Comparison of ENCODE assay signal across 45 mouse cellular contexts in the genomic region with DNA sequence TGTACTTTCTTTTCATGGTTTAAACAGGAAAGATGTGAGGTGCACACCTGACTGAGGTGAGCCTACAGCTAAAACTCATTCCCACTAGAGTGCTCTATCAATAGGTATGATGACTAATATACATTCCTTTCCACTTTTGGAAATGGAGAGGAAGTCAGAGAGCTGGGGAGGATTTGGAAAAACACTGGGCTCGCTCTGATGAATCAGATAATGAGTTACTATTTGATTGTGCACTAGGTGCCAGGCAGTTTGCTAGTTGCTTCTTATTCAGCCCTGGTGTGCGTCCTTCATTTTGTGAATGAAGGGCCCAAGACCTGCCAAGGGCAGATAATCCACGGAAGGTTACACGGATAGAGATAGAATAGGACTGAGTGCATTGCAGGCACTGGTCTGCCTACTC. TPM values are rescaled to one million over a fixed set of nuclear protein-coding genes. Genes with fewer than 3 reads are reported as not detected.
"Had no signal": no experiment of that assay in that cellular context is flagged by ENCODE, and none has a peak within 500 bp of the region (broad histone marks: within the 10 kb centered on the region; RNA-seq: fewer than 3 reads in every experiment).

No protein-coding gene starts in this region.

- H3K4me2 ChIP-seq: limb, embryonic 12.5 days; limb, embryonic 13.5 days; limb, embryonic 15.5 days; liver, embryonic 11.5 days; liver, embryonic 12.5 days; liver, embryonic 13.5 days; liver, embryonic 15.5 days; lung, embryonic 14.5 days; lung, embryonic 15.5 days; midbrain, embryonic 11.5 days; midbrain, embryonic 12.5 days; midbrain, embryonic 13.5 days; midbrain, embryonic 15.5 days had no signal

- H3K9ac ChIP-seq: limb, embryonic 12.5 days; limb, embryonic 13.5 days; limb, embryonic 15.5 days; liver, embryonic 12.5 days; liver, embryonic 13.5 days; liver, embryonic 14.5 days; liver, embryonic 15.5 days; liver, postnatal 0 days; lung, embryonic 14.5 days; lung, embryonic 15.5 days; midbrain, embryonic 12.5 days; midbrain, embryonic 13.5 days; midbrain, embryonic 15.5 days had no signal

- H3K36me3 ChIP-seq: limb, embryonic 12.5 days; limb, embryonic 13.5 days; limb, embryonic 15.5 days; liver, embryonic 13.5 days; liver, embryonic 15.5 days; lung, embryonic 15.5 days; midbrain, embryonic 10.5 days; midbrain, embryonic 12.5 days; midbrain, embryonic 13.5 days; midbrain, embryonic 15.5 days had no signal

- H3K27ac ChIP-seq: left cerebral cortex, adult 2 months; limb, embryonic 10.5 days; limb, embryonic 12.5 days; limb, embryonic 13.5 days; limb, embryonic 15.5 days; liver, embryonic 12.5 days; liver, embryonic 13.5 days; liver, embryonic 14.5 days; liver, embryonic 15.5 days; lung, embryonic 15.5 days; macrophage; midbrain, embryonic 10.5 days; midbrain, embryonic 12.5 days; midbrain, embryonic 13.5 days; midbrain, embryonic 15.5 days had no signal

- H3K27me3 ChIP-seq: limb, embryonic 12.5 days; limb, embryonic 13.5 days; limb, embryonic 15.5 days; liver, embryonic 12.5 days; liver, embryonic 13.5 days; liver, embryonic 15.5 days; lung, embryonic 15.5 days; megakaryocyte, embryonic 14.5 days; midbrain, embryonic 12.5 days; midbrain, embryonic 13.5 days; midbrain, embryonic 15.5 days had no signal

- DNase-seq: left cerebral cortex, postnatal 4 days; liver; liver, embryonic 13.5 days; liver, postnatal 0 days; lung, adult 18-20 months; lung, adult 2 months; lung, embryonic 14.5 days; lung, postnatal 10 days; lung, postnatal 14 days; lung, postnatal 36 days; lung, postnatal 4 days; midbrain, embryonic 14.5 days had no signal

- ATAC-seq: liver, embryonic 12.5 days; liver, postnatal 0 days; midbrain, embryonic 13.5 days; midbrain, embryonic 15.5 days; midbrain, embryonic 16.5 days had no signal

- H3K4me1 ChIP-seq: limb, embryonic 15.5 days; liver, embryonic 12.5 days; megakaryocyte, embryonic 14.5 days; midbrain, embryonic 10.5 days; midbrain, embryonic 12.5 days; midbrain, embryonic 13.5 days had no signal

- H3K4me3 ChIP-seq: left cerebral cortex, adult 2 months; limb, embryonic 10.5 days; limb, embryonic 12.5 days; limb, embryonic 13.5 days; limb, embryonic 15.5 days; liver, embryonic 12.5 days; liver, embryonic 13.5 days; liver, embryonic 15.5 days; lung, embryonic 15.5 days; megakaryocyte, embryonic 14.5 days; midbrain, embryonic 10.5 days; midbrain, embryonic 12.5 days; midbrain, embryonic 13.5 days; midbrain, embryonic 15.5 days; myocyte had no signal

- H3K9me3 ChIP-seq: limb, embryonic 10.5 days; limb, embryonic 12.5 days; limb, embryonic 13.5 days; limb, embryonic 15.5 days; liver, embryonic 12.5 days; liver, embryonic 13.5 days; liver, embryonic 15.5 days; lung, embryonic 15.5 days; midbrain, embryonic 10.5 days; midbrain, embryonic 12.5 days; midbrain, embryonic 13.5 days; midbrain, embryonic 15.5 days had no signal

RNA-seq across cellular contexts. Expression of a gene that starts 22.3 kb away (rescaled TPM):
- total RNA-seq: left cerebral cortex, adult 2 months; left cerebral cortex, adult 8-10 months; left cerebral cortex, postnatal 10 days; left cerebral cortex, postnatal 14 days; left cerebral cortex, postnatal 25 days; left cerebral cortex, postnatal 36 days; left cerebral cortex, postnatal 4 days; liver, adult 2 months; megakaryocyte progenitor cell, adult 5-6 weeks; megakaryocyte, adult 5-6 weeks; megakaryocyte-erythroid progenitor cell, adult 5-6 weeks; midbrain, postnatal 0 days; monocyte, adult 5-6 weeks had no signal
- polyA plus RNA-seq: limb, embryonic 10.5 days; limb, embryonic 12.5 days; limb, embryonic 13.5 days; limb, embryonic 14.5 days; limb, embryonic 15.5 days; liver, adult 2 months; liver, embryonic 12.5 days; liver, embryonic 13.5 days; liver, embryonic 14.5 days; liver, embryonic 15.5 days; liver, embryonic 16.5 days; liver, postnatal 0 days; lung, adult 2 months; lung, embryonic 15.5 days; macrophage; midbrain, embryonic 10.5 days; midbrain, embryonic 11.5 days; midbrain, embryonic 12.5 days; midbrain, embryonic 13.5 days; midbrain, embryonic 14.5 days; midbrain, embryonic 15.5 days; midbrain, embryonic 16.5 days; midbrain, postnatal 0 days; myocyte; neural tube, embryonic 11.5 days had no signal
